Mouse (Mus musculus) ES-E14 (cell line): ENCODE data around the gene Nipal3. TPM values are rescaled to one million over a fixed set of nuclear protein-coding genes. Genes with fewer than 3 reads are reported as not detected.

Experiments used
- DNase-seq: peaks from one replicate; pipeline ENCODE4 v3.0.0-alpha.2; 2013; ENCODE audit warnings: low read depth, low spot score
- H3K27ac ChIP-seq: 2 replicates; pipeline ENCODE4 v1.5.1; 2012; ENCODE audit warnings: low read depth, mild to moderate bottlenecking, low read length, moderate library complexity, mixed read lengths; ENCODE audit not compliant: poor library complexity, insufficient read depth, severe bottlenecking
- H3K36me3 ChIP-seq: 2 replicates; pipeline ENCODE4 v1.6.1; 2012; ENCODE audit warnings: mild to moderate bottlenecking, low read length, moderate library complexity, mixed read lengths; ENCODE audit not compliant: control insufficient read depth, poor library complexity, insufficient read depth, severe bottlenecking
- H3K4me1 ChIP-seq, 2 experiments: fragments of 150-350 bp in 1 of 2; sonication (generic) in 1 of 2; 2 replicates each; pipeline ENCODE4 v1.6.1; 2012; ENCODE audit warnings: low read length in 2 of 2, mild to moderate bottlenecking in 1 of 2, mixed read lengths in 1 of 2; ENCODE audit not compliant: control insufficient read depth in 2 of 2, insufficient read depth in 2 of 2, poor library complexity in 1 of 2
- H3K4me3 ChIP-seq, 2 experiments: fragments of 150-350 bp in 1 of 2; sonication (generic) in 1 of 2; 2 replicates each; pipeline ENCODE4 v1.5.1; 2012; ENCODE audit warnings: low read length in 2 of 2, low read depth in 1 of 2, mild to moderate bottlenecking in 1 of 2, mixed read lengths in 1 of 2; ENCODE audit not compliant: insufficient read depth in 1 of 2, poor library complexity in 1 of 2, severe bottlenecking in 1 of 2
- H3K9ac ChIP-seq: 2 replicates; pipeline ENCODE4 v1.6.1; 2012; ENCODE audit warnings: low read depth, mild to moderate bottlenecking, low read length, mixed read lengths; ENCODE audit not compliant: poor library complexity, insufficient read depth, severe bottlenecking
- H3K9me3 ChIP-seq: fragments of 150-350 bp; sonication (generic); 2 replicates; pipeline ENCODE4 v1.6.1; 2012; ENCODE audit warnings: low read depth, mild to moderate bottlenecking, low read length; ENCODE audit not compliant: control insufficient read depth, insufficient read depth
- CHD2 ChIP-seq: IDR thresholded peaks from 2 replicates; pipeline ENCODE4 v1.6.1; 2014; ENCODE audit warnings: mild to moderate bottlenecking, low read depth, low read length, inconsistent platforms
- HCFC1 ChIP-seq: IDR thresholded peaks from 2 replicates; pipeline ENCODE4 v1.6.1; 2012; ENCODE audit warnings: low read length, inconsistent platforms, borderline replicate concordance; ENCODE audit not compliant: insufficient read depth
- MAFK ChIP-seq: IDR thresholded peaks from 2 replicates; pipeline ENCODE4 v1.6.1; 2014; ENCODE audit warnings: mild to moderate bottlenecking, low read depth, low read length, inconsistent platforms; ENCODE audit not compliant: insufficient read depth
- ZC3H11A ChIP-seq: IDR thresholded peaks from 2 replicates; pipeline ENCODE4 v1.6.1; 2012; ENCODE audit warnings: low read depth, mild to moderate bottlenecking, inconsistent platforms, low read length, borderline replicate concordance
- ZNF384 ChIP-seq: IDR thresholded peaks from 2 replicates; pipeline ENCODE4 v1.6.1; 2012; ENCODE audit warnings: low read depth, low read length, inconsistent platforms
- in situ Hi-C, 2 experiments: fragments of 600-800 bp; cut with MboI; formaldehyde crosslinking; loops; one replicate each; pipeline ENCODE4 v1.15.1; 2025; ENCODE audit warnings: low sequenced_read_pairs in 2 of 2, inconsistent platforms in 1 of 2; ENCODE audit not compliant: unreplicated experiment in 2 of 2
- total RNA-seq: library from RNA; depleted of rRNA; stranded (reverse); fragments of 300-350 nt; gene quantifications from 2 replicates; pipeline ENCODE4 v1.2.3, GENCODE M21; 2012

The Nipal3 gene
- total RNA-seq, 1 experiment: 15.3 TPM

DNA sequence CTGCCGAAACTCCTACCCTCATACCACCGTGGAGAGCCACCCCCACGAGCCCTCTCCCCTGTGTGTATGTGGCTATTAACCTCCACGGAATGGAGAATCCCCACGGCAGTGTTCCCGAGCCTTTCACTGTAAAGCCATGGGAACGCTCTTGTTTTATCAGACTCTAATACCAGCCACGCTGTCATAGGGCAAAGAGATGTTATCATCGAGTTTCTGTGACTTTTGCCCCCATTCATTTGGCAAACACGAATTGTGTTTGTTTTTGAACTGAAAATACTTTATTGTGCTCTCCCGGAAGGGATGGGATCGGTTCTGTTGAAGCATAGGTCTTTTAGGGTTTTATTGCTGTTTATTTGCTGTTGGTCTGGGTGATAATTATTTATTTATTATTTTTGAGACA lies 23.3 kb upstream of the Nipal3 start:
- Histone ChIP-seq H3K9me3 (no peaks in the 10 kb centered on the region), H3K4me1 (peaks cover 0 to 3% of the 10 kb centered on the region in 2 experiments; a peak in 1 of 4 replicates), H3K36me3 (no peaks in the 10 kb centered on the region), H3K27ac (no peak overlapping the region), H3K9ac (no peak overlapping the region), H3K4me3 (no peak overlapping the region)
- DNase-seq: no peak
- in situ Hi-C loops: loop anchor here in 1 of 2 experiments (5.0 kb wide), 1 partner anchor 149 kb away; no protein-coding TSS in a partner anchor
- no peak for TF ChIP-seq ZC3H11A
- TF ChIP-seq CHD2: no peak
- no peak for TF ChIP-seq HCFC1
- no peak for TF ChIP-seq ZNF384
- no peak for TF ChIP-seq MAFK

DNA sequence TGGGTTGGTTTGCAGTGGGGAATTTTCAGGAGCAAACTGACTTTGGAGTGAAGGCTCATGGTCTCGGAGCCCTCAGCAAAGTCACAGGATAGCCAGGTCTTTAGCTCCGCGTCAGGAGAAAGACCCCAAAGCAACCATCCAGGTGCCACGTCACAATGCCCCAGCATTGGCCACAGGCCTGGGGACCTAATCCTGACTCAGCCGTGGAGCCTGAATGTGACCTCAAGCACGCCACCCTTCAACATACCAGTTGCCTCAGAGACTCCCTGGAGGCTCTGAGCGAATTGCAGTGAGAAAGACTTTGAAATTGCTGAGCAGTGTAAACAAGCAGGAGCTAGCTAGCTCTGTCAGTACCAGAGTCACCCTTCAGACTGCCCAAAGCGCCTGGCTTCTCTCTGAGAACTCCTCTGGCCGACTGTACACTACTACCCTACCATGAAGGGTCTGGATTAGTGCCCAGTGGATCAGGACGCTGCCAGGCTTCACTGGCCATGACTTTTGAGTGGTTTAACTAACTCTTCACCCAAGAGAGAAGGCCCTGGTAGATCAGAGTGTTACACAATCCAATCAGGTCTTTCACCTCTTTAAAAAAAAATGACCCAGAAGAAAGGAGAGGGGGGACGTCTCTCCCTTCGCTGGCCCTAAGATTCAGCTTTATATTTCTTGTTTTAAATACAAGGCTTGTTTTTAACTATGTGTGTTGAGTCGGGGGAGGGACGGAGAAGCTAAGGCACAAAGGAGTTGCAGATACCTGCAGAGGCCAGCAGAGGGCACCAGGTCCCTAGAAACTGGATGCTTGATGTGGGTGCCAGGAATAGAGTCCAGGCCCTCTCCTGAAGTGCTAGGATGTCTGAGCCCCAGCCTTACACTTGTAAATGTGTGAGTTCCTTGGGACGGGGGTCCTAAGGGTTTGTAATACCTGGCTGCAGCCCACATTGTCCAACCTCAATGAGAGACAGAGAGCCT lies 21.8 kb upstream of the Nipal3 start:
- peaks cover 3% of the 10 kb centered on the region in 2 experiments; a peak in 2 of 4 replicates for H3K4me1 ChIP-seq
- H3K4me3 ChIP-seq: no peak overlapping the region
- no peak overlapping the region for H3K9ac ChIP-seq
- in situ Hi-C loops: loop anchor here in 1 of 2 experiments (5.0 kb wide), 1 partner anchor 151 kb away; no protein-coding TSS in a partner anchor
- no peaks in the 10 kb centered on the region for H3K36me3 ChIP-seq
- DNase-seq: peak; percentile 73
- H3K9me3 ChIP-seq: no peaks in the 10 kb centered on the region
- TF ChIP-seq HCFC1: no peak
- peak; percentile 99 for TF ChIP-seq ZC3H11A
- TF ChIP-seq CHD2: no peak
- no peak for TF ChIP-seq ZNF384
- no peak for TF ChIP-seq MAFK
- no peak overlapping the region for H3K27ac ChIP-seq

DNA sequence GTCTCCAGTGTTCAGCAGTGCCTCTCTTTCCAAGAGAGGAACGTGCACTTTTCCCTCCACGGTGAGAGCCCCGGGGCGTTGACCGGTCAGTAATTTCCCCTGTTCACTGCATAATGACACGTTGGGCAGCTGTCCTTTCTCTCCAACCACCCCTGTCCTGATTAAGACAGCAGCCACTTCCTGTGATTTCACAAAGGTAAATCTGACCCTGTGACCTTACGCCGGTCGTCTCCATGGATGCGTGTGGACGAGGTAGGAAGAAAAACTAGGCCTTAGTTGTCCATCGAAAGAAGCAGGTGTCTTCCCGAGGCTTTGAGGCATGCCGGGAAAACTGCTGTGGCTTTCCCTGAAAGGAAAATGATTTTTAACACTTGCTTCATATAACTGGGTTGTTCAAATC lies 20.1 kb upstream of the Nipal3 start:
- no peak for DNase-seq
- H3K4me3 ChIP-seq: no peak overlapping the region
- H3K4me1 ChIP-seq: peaks cover 0 to 10% of the 10 kb centered on the region in 2 experiments; a peak in 2 of 4 replicates
- in situ Hi-C loops: loop anchor here in 1 of 2 experiments (5.0 kb wide), 1 partner anchor 152 kb away; no protein-coding TSS in a partner anchor
- TF ChIP-seq CHD2 (no peak), ZNF384 (no peak), HCFC1 (no peak), MAFK (no peak), ZC3H11A (no peak)
- no peaks in the 10 kb centered on the region for H3K36me3 ChIP-seq
- H3K9ac ChIP-seq: no peak overlapping the region
- H3K27ac ChIP-seq: no peak overlapping the region
- no peaks in the 10 kb centered on the region for H3K9me3 ChIP-seq

DNA sequence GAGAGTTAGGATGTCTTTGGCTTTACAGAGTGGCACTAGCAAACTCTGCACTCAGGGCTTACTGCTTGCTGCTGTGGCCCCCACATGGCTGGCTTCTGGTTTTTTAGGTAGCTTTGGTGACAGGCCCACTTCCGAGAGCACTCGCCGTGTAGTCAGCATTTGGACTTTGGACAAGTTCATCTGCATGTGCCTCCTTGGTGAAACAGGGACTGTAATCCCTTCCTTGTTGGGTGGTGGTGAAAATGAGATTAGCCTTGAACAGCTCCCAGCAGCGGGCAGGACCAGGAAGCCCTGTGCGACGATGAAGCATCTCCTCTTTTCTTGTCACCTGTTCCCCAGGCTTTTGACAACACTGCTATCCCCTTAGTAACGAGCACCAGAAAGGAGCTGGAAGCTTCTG lies 19.0 kb upstream of the Nipal3 start:
- H3K9me3 ChIP-seq: no peaks in the 10 kb centered on the region
- no peak overlapping the region for H3K27ac ChIP-seq
- H3K4me1 ChIP-seq: peaks cover 2 to 11% of the 10 kb centered on the region in 2 experiments; a peak in 2 of 4 replicates
- no peak overlapping the region for H3K4me3 ChIP-seq
- in situ Hi-C loops: no loop called here
- H3K36me3 ChIP-seq: no peaks in the 10 kb centered on the region
- no peak overlapping the region for H3K9ac ChIP-seq
- no peak for DNase-seq
- TF ChIP-seq ZNF384: no peak
- no peak for TF ChIP-seq CHD2
- TF ChIP-seq ZC3H11A: no peak
- no peak for TF ChIP-seq HCFC1
- TF ChIP-seq MAFK: no peak
